Mouse (Mus musculus) C2C12 (cell line): ENCODE measurements at regions not wholly inside any gene's neighbourhood (a gene's known extent, or its start where the extent isn't known, plus 50 kb on each side); places are given as distances from the start of the nearest gene placed in this dataset.
A peak's percentile ranks its signal among the peaks of the same experiment; 100 is the strongest.
"Not testable (repeated sequence)": the region's sequence is repeated elsewhere in the genome, so short reads cannot be mapped to it uniquely, and the experiment has no call there.

Experiments used
- H3K27me3 ChIP-seq: one replicate; pipeline ENCODE4 v1.6.1; 2011; ENCODE audit not compliant: control insufficient read depth, insufficient read depth, insufficient read length
- H3K36me3 ChIP-seq: one replicate; pipeline ENCODE4 v1.6.1; 2011; ENCODE audit not compliant: control insufficient read depth, insufficient read depth
- H3K4me3 ChIP-seq: one replicate; pipeline ENCODE4 v1.5.1; 2011; ENCODE audit warnings: mild to moderate bottlenecking, control low read depth; ENCODE audit not compliant: poor library complexity, insufficient read depth, severe bottlenecking
- H3K79me2 ChIP-seq: one replicate; pipeline ENCODE4 v1.6.1; 2011; ENCODE audit not compliant: control insufficient read depth, insufficient read depth
- H3K79me3 ChIP-seq: one replicate; pipeline ENCODE4 v1.6.1; 2011; ENCODE audit warnings: low read depth, control low read depth
- H3ac ChIP-seq: one replicate; pipeline ENCODE3; 2011; ENCODE audit warnings: low read depth; ENCODE audit not compliant: control insufficient read depth, insufficient read length
- CEBPB ChIP-seq: IDR thresholded peaks from one replicate; pipeline ENCODE4 v1.6.1; 2011; ENCODE audit warnings: low read depth, mild to moderate bottlenecking, control low read depth, moderate library complexity
- CTCF ChIP-seq: IDR thresholded peaks from one replicate; pipeline ENCODE4 v1.5.1; 2011; ENCODE audit not compliant: control insufficient read depth, insufficient read depth, insufficient read length
- FOSL1 ChIP-seq: IDR thresholded peaks from one replicate; pipeline ENCODE4 v1.8.0; 2011; ENCODE audit warnings: mild to moderate bottlenecking, low read length; ENCODE audit not compliant: poor library complexity, insufficient read depth, severe bottlenecking
- MAX ChIP-seq: IDR thresholded peaks from one replicate; pipeline ENCODE4 v1.6.1; 2011; ENCODE audit warnings: mild to moderate bottlenecking, control low read depth
- MYOD1 ChIP-seq: IDR thresholded peaks from one replicate; pipeline ENCODE4 v1.6.1; 2011; ENCODE audit warnings: low read depth; ENCODE audit not compliant: control insufficient read depth, insufficient read length
- MYOG ChIP-seq: IDR thresholded peaks from one replicate; pipeline ENCODE4 v1.6.1; 2011; ENCODE audit not compliant: control insufficient read depth, insufficient read length; ENCODE audit errors: extremely low read depth
- USF1 ChIP-seq: IDR thresholded peaks from one replicate; pipeline ENCODE4 v1.6.1; 2011; ENCODE audit warnings: low read depth, mild to moderate bottlenecking, control low read depth, moderate library complexity

- no peaks in the 10 kb centered on the region for H3K27me3 ChIP-seq
- no peaks in the 10 kb centered on the region for H3K79me2 ChIP-seq
- peak; percentile 76 for TF ChIP-seq CTCF
- TF ChIP-seq MAX: no peak
- no peak overlapping the region for H3K4me3 ChIP-seq
- no peak overlapping the region for H3ac ChIP-seq
- H3K79me3 ChIP-seq: no peaks in the 10 kb centered on the region
- no peaks in the 10 kb centered on the region for H3K36me3 ChIP-seq
Observed at GRCm38 (mm10) chr3:31603237-31603636, 293.1 kb upstream of the Slc7a14 start.

GRCm38 (mm10) chr3:31596581-31596980 is 286.4 kb upstream of the Slc7a14 start:
- not testable (repeated sequence) for H3K27me3 ChIP-seq, H3K79me2 ChIP-seq, H3K79me3 ChIP-seq, H3ac ChIP-seq, H3K4me3 ChIP-seq, H3K36me3 ChIP-seq

GRCm38 (mm10) chr3:31585971-31586370 is 275.8 kb upstream of the Slc7a14 start:
- no peaks in the 10 kb centered on the region for H3K36me3 ChIP-seq
- TF ChIP-seq CEBPB (no peak), CTCF (no peak), MYOD1 (no peak), FOSL1 (no peak)
- no peaks in the 10 kb centered on the region for H3K79me3 ChIP-seq
- no peak overlapping the region for H3ac ChIP-seq
- H3K79me2 ChIP-seq: no peaks in the 10 kb centered on the region
- H3K27me3 ChIP-seq: no peaks in the 10 kb centered on the region
- no peak overlapping the region for H3K4me3 ChIP-seq

- Histone ChIP-seq H3K79me2 (no peaks in the 10 kb centered on the region), H3K36me3 (no peaks in the 10 kb centered on the region), H3K79me3 (no peaks in the 10 kb centered on the region), H3K4me3 (no peak overlapping the region), H3K27me3 (no peaks in the 10 kb centered on the region), H3ac (no peak overlapping the region)
- TF ChIP-seq CTCF: no peak
- no peak for TF ChIP-seq MAX
- no peak for TF ChIP-seq MYOD1
- no peak for TF ChIP-seq CEBPB
- TF ChIP-seq MYOG: no peak
- TF ChIP-seq USF1: no peak
- no peak for TF ChIP-seq FOSL1
Observed at GRCm38 (mm10) chr3:31573849-31574248, 263.7 kb upstream of the Slc7a14 start.
